Mouse (Mus musculus) left cerebral cortex, postnatal 36 days (tissue): ENCODE data around the gene Tsen54. TPM values are rescaled to one million over a fixed set of nuclear protein-coding genes. Genes with fewer than 3 reads are reported as not detected.
"Not testable (repeated sequence)": the region's sequence is repeated elsewhere in the genome, so short reads cannot be mapped to it uniquely, and the experiment has no call there.

Experiments
- DNase-seq, 2 experiments: peaks; one replicate each; pipeline ENCODE4 v3.0.0; 2021 to 2022; ENCODE audit warnings: low spot score in 2 of 2, mixed read lengths in 1 of 2
- intact Hi-C: fragments of 180-260 bp; cut with DNase I; formaldehyde crosslinking; loops from one replicate; pipeline ENCODE4 v1.15.1; 2025
- microRNA-seq: library from miRNA; unstranded; fragments of <30 nt; microRNA quantifications from one replicate; pipeline ENCODE4 v1.2.0, GENCODE M21; 2022
- total RNA-seq, 2 experiments: library from RNA; stranded (reverse); gene quantifications; 2 replicates each; pipeline ENCODE4 v1.2.3; 2021

The Tsen54 gene
- total RNA-seq, 2 experiments from 2014 or later, result 10.6 to 16.0 TPM

GRCm38 (mm10) chr11:115843891-115844239, 29.3 kb downstream of the Tsen54 start:
- intact Hi-C loops, result no loop called here
- no peak for DNase-seq

- intact Hi-C loops, result no loop called here
- no peak for DNase-seq
Measured at GRCm38 (mm10) chr11:115844240-115844639, 29.7 kb downstream of the Tsen54 start.

- intact Hi-C loops, result no loop called here
- no peak for DNase-seq
Measured at GRCm38 (mm10) chr11:115845819-115846218, 31.3 kb downstream of the Tsen54 start.

- intact Hi-C loops, result no loop called here
- DNase-seq, result peak; percentile 18 to 24
Measured at GRCm38 (mm10) chr11:115854674-115855073, 40.1 kb downstream of the Tsen54 start.

- DNase-seq, intact Hi-C loops: not testable (repeated sequence)
Measured at GRCm38 (mm10) chr11:115857146-115857545, 42.6 kb downstream of the Tsen54 start.

GRCm38 (mm10) chr11:115857936-115858335, 43.4 kb downstream of the Tsen54 start:
- no peak for DNase-seq
- intact Hi-C loops, result no loop called here

GRCm38 (mm10) chr11:115858354-115858753, 43.8 kb downstream of the Tsen54 start, which contains the start of gene Myo15b:
Myo15b (plus strand) TSS chr11:115858406.
- intact Hi-C loops, result no loop called here
- no peak for DNase-seq

- peak; percentile 60 for DNase-seq
- intact Hi-C loops, result no loop called here
Measured at GRCm38 (mm10) chr11:115859143-115859945, 44.8 kb downstream of the Tsen54 start.

- intact Hi-C loops, result no loop called here
Measured at GRCm38 (mm10) chr11:115863895-115864294, 49.4 kb downstream of the Tsen54 start.

GRCm38 (mm10) chr11:115869393-115869792, 54.9 kb downstream of the Tsen54 start:
- intact Hi-C loops, result no loop called here
- no peak for DNase-seq

More at GRCm38 (mm10) chr11:115863895-115864294, 49.4 kb downstream of the Tsen54 start:
- DNase-seq, result no peak

GRCm38 (mm10) chr11:115872437-115872836, 57.9 kb downstream of the Tsen54 start:
- DNase-seq, result no peak
- intact Hi-C loops, result no loop called here

Small RNA genes within 50 kb of the gene (microRNA-seq; reads per million reads assigned to microRNA genes)
- gene Mir5621, result 3.3 reads per million, percentile 7 among the genes with 10 or more reads in this experiment

Other genes with a start within 250 kb of the Tsen54 start
- gene Mrps7, start 210.8 kb upstream of the Tsen54 start, total RNA-seq, result 10 to 100 TPM; 49.8 to 57.9 TPM
- 10 to 100 TPM; 70.2 to 74.3 TPM for gene Gga3, start 210.7 kb upstream of the Tsen54 start, total RNA-seq
- gene Mif4gd, start 201.8 kb upstream of the Tsen54 start, total RNA-seq, result 10 to 100 TPM; 15.1 to 18.1 TPM
- 10 to 100 TPM; 56.8 to 60.1 TPM for gene Slc25a19, start 186.4 kb upstream of the Tsen54 start, total RNA-seq
- gene Grb2, start 106.1 kb upstream of the Tsen54 start, total RNA-seq, result 100 to 1,000 TPM; 175 to 190 TPM
- 10 to 100 TPM; 54.9 to 69.9 TPM for gene Tmem94, start 49.3 kb upstream of the Tsen54 start, total RNA-seq
- 10 to 100 TPM; 19.1 to 19.9 TPM for gene Caskin2, start 1.1 kb upstream of the Tsen54 start, total RNA-seq
- gene Llgl2, start 9.3 kb downstream of the Tsen54 start, total RNA-seq, result 1 to 10 TPM; 2.6 to 3.9 TPM
- under 1 TPM; 0.34 to 0.52 TPM for gene Myo15b, start 43.7 kb downstream of the Tsen54 start, total RNA-seq
- gene Smim5, start 85.2 kb downstream of the Tsen54 start, total RNA-seq, result not detected
- gene Smim6, start 97.3 kb downstream of the Tsen54 start, total RNA-seq, result not detected
- gene Sap30bp, start 118.6 kb downstream of the Tsen54 start, total RNA-seq, result 10 to 100 TPM; 47.6 to 48.3 TPM
- gene Recql5, start 118.8 kb downstream of the Tsen54 start, total RNA-seq, result 10 to 100 TPM; 23.4 to 30.7 TPM
- gene Itgb4, start 160.0 kb downstream of the Tsen54 start, total RNA-seq, result 1 to 10 TPM; 5.1 to 7.3 TPM
- 10 to 100 TPM; 15.8 to 18.6 TPM for gene Galk1, start 198.0 kb downstream of the Tsen54 start, total RNA-seq
- gene H3f3b, start 213.2 kb downstream of the Tsen54 start, total RNA-seq, result 100 to 1,000 TPM; 253 to 254 TPM
- gene Unk, start 215.6 kb downstream of the Tsen54 start, total RNA-seq, result 10 to 100 TPM; 18.9 to 27.0 TPM